Mouse (Mus musculus) megakaryocyte, embryonic 14.5 days (primary cell): ENCODE measurements around the gene Kifc3.

ENCODE experiments used
- FLI1 ChIP-seq: IDR thresholded peaks from 2 replicates; pipeline ENCODE4 v1.6.1; 2012; ENCODE audit warnings: low read length, inconsistent platforms, mixed read lengths
- GATA1 ChIP-seq: IDR thresholded peaks from 3 replicates; pipeline ENCODE4 v1.6.1; 2012; ENCODE audit warnings: mixed read lengths, low read length, inconsistent platforms, borderline replicate concordance

DNA sequence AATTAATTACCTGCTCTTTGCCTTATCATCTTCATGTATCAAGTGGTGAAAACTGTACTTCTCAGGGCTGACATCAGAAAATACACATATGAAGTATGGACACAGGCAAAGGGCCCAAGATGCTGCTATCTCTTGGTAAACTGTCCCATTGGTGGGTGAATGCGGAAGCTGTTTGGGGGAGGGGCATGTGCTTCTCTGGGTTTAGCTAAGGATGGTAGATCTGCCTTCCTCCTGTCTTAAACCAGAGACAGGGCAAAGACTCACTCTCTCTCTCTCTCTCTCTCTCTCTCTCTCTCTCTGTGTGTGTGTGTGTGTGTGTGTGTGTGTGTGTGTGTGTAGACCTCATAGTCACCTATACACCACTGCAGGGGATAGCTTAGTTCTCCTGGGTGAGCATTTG lies 61.6 kb downstream of the Kifc3 start:
- TF ChIP-seq GATA1: no peak
- no peak for TF ChIP-seq FLI1
